Mouse (Mus musculus) thymus, adult 2 months (tissue): Measurements from ENCODE around the gene Cfap45. TPM values are rescaled to one million over a fixed set of nuclear protein-coding genes. Genes with fewer than 3 reads are reported as not detected.

Source experiments
- DNase-seq: peaks from one replicate; pipeline ENCODE4 v3.0.0; 2021
- H3K27ac ChIP-seq: fragments of 200-500 bp; 2 replicates; pipeline ENCODE4 v1.5.1; 2012; ENCODE audit warnings: low read length, control low read depth; ENCODE audit not compliant: control insufficient read depth, insufficient read depth
- H3K27me3 ChIP-seq: fragments of 200-500 bp; 2 replicates; pipeline ENCODE4 v1.6.1; 2012; ENCODE audit warnings: mild to moderate bottlenecking, low read length, moderate library complexity, mixed read lengths; ENCODE audit not compliant: control insufficient read depth, insufficient read depth
- H3K36me3 ChIP-seq: fragments of 200-500 bp; 2 replicates; pipeline ENCODE4 v1.6.1; 2012; ENCODE audit warnings: mild to moderate bottlenecking, low read length, moderate library complexity; ENCODE audit not compliant: control insufficient read depth, insufficient read depth
- H3K4me1 ChIP-seq: fragments of 200-500 bp; replicated peaks from 2 replicates; pipeline ENCODE4 v1.6.1; 2012; ENCODE audit warnings: low read length; ENCODE audit not compliant: control insufficient read depth, insufficient read depth
- H3K4me3 ChIP-seq: fragments of 200-500 bp; 2 replicates; pipeline ENCODE4 v1.5.1; 2012; ENCODE audit warnings: mild to moderate bottlenecking, low read length, control low read depth, moderate library complexity; ENCODE audit not compliant: control insufficient read depth, insufficient read depth
- CTCF ChIP-seq: fragments of 200-500 bp; IDR thresholded peaks from 2 replicates; pipeline ENCODE4 v1.5.1; 2012; ENCODE audit warnings: mild to moderate bottlenecking, control low read depth, low read length, moderate library complexity, borderline replicate concordance; ENCODE audit not compliant: control insufficient read depth, poor library complexity, insufficient read depth; ENCODE audit errors: extremely low read depth
- POLR2A ChIP-seq: fragments of 200-500 bp; IDR thresholded peaks from 2 replicates; pipeline ENCODE4 v1.6.1; 2012; ENCODE audit warnings: mild to moderate bottlenecking, low read length, control low read depth, moderate library complexity; ENCODE audit not compliant: control insufficient read depth, poor library complexity, insufficient read depth; ENCODE audit errors: extremely low read depth
- WGBS: fragments of 180-500 bp; shearing (Covaris S2); methylation state at CpG from one replicate; pipeline ENCODE4 v1.1.7; 2018; 5-methylcytosine and 5-hydroxymethylcytosine counted together
- polyA plus RNA-seq: library from polyadenylated mRNA; depleted of rRNA; stranded (reverse); fragments of >200 nt; gene quantifications from 2 replicates; pipeline ENCODE4 v1.2.3, GENCODE M21; 2012

Gene Cfap45
- polyA plus RNA-seq, 1 experiment: 0.15 TPM

DNA sequence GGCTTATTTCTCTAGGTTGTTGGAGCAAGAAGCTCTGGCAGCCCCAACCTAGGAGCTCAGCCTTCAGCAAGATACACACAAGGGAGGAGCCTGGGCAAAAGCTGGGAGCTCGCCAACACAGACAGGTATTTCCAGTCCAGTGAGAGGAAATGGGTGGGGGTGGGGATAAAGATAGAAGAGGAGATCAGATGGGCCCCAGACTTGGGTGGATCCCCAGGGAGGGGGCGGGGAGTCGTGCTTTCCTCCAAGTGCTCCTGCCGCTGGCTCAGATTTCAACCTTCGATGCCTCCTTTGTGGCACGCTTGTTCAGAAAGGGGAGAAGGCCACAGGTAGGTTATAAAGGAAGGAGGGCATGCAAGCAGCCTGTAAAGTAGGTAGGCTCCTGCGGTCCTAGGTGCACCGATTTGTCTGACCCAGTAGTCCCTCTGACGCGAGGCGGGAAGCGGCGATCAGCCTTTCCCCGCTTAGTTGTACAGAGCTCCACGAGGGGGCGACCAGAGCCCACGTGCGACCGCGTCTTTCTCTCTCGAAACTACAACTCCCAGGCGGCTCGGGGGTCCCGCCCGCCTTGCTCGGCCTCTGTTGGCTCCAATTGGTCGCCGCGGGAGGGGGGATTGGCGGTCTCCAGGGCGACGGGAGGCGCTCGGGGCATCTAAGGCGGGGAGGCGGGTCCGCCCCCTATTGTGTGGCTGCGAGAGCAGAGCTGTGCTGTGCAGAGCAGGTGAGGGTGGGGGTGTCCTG lies 38.9 kb upstream of the Cfap45 start, which contains the start of gene Igsf9:
TSS of gene Igsf9 (plus strand) at position 249 of the 741 bp plus-strand sequence.
- Histone ChIP-seq H3K27ac (no peak within 1 kb of the TSS), H3K36me3 (no peaks in the 10 kb centered on the region), H3K27me3 (no peaks in the 10 kb centered on the region), H3K4me3 (peak within 1 kb of the TSS; percentile 26), H3K4me1 (peaks cover 11% of the 10 kb centered on the region)
- under 1% methylated on average over 38 of the region's 38 CpGs for WGBS
- peak; percentile 96 for DNase-seq
- TF ChIP-seq POLR2A: 0 out of 2 replicates have a peak, but pooled peaks have one; percentile 30
- peak; percentile 79; the same call in 1 of the 2 replicates for TF ChIP-seq CTCF

DNA sequence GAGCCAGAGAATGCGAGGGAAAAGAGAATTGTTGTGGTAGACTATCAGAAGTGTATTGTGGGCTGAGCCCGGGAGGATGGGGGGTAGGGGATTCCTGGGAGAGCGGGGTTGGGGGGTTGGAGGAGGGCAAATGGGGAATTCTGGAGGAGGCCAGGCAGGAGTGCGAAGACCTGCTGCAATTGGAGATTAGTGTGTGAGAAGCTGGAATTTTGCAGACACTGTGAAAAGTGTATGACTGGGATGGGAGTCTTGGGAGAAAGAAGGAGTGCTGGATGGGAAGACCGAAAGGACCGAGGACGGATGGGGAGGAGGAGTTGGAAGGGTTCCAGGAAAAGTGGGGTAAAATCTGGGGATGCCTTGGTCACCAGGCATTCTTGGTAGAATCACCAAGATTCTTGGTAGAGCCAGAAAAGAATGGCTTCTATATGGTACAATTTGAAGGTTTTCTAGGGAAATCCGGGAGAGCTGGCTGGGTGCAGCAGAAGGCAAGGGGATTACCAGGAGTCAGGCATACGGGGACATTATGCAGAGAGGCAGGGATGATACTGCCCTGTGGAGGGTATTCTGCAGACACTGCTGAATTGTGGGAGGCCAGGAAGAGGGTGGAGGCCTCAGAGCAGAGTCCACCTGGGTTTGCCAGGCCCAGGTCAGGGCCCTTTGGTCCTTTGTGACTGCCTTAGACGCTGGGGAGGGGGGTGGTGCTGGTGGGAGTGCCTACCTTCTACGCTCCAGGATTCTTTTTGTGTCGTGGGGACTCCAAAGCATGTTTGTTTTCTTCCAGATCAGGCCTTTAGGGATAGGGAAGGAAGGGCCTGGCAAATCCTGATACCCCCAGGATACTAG lies 37.9 kb upstream of the Cfap45 start:
- Histone ChIP-seq H3K4me1 (peaks cover 11% of the 10 kb centered on the region), H3K4me3 (no peak overlapping the region), H3K27me3 (no peaks in the 10 kb centered on the region), H3K27ac (no peak overlapping the region), H3K36me3 (no peaks in the 10 kb centered on the region)
- no peak for DNase-seq
- 59% methylated on average over 12 of the region's 12 CpGs for WGBS
- TF ChIP-seq CTCF (no peak), POLR2A (no peak)

DNA sequence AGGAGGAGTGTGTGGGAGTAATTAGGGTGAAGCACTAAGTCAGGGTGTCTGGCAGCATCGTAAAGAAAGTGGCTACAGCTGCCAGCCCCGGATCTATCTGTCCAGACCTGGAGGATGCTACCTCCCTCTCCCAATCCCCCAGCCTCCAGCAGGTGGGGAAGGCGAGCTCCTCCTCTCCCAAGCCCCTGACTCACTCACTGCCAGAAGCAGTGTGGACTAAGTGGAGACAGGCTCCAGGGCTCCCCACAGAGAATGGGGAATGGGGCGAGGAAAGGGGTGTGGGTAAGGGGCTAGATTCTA lies 37.3 kb upstream of the Cfap45 start:
- Histone ChIP-seq H3K27me3 (no peaks in the 10 kb centered on the region), H3K36me3 (no peaks in the 10 kb centered on the region), H3K4me1 (peaks cover 11% of the 10 kb centered on the region), H3K4me3 (no peak overlapping the region), H3K27ac (no peak overlapping the region)
- 92% methylated on average over 4 of the region's 4 CpGs for WGBS
- DNase-seq: no peak
- no peak for TF ChIP-seq CTCF
- no peak for TF ChIP-seq POLR2A

DNA sequence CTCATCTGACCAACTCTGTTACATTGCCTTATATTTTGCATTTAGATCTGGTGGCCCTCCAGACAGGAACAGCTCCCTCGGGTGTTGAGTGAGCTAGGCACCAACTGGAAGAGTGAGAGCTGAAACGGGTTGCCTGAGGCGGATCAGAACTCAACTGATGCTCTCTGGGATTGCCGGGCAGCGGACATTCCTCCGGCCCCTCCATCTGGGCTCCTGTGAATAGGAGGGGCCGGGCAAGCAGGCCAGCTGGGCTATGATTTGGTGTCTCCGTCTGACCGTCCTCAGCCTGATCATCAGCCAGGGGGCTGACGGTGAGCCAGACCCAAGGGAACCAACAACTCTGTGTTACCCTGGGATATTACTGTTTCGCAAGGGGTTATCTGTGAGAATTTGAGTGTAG lies 36.4 kb upstream of the Cfap45 start:
- Histone ChIP-seq H3K27ac (no peak overlapping the region), H3K36me3 (no peaks in the 10 kb centered on the region), H3K4me1 (peaks cover 11% of the 10 kb centered on the region), H3K4me3 (no peak overlapping the region), H3K27me3 (no peaks in the 10 kb centered on the region)
- TF ChIP-seq CTCF (no peak), POLR2A (no peak)
- 91% methylated on average over 11 of the region's 11 CpGs for WGBS
- DNase-seq: no peak

- 97% methylated on average over 13 of the region's 13 CpGs for WGBS
- Histone ChIP-seq H3K27me3 (no peaks in the 10 kb centered on the region), H3K27ac (no peak overlapping the region), H3K36me3 (no peaks in the 10 kb centered on the region), H3K4me3 (no peak overlapping the region), H3K4me1 (peaks cover 11% of the 10 kb centered on the region)
- no peak for DNase-seq
- TF ChIP-seq POLR2A (no peak), CTCF (no peak)
Measured at GRCm38 (mm10) chr1:172484671-172485070, 35.9 kb upstream of the Cfap45 start.

DNA sequence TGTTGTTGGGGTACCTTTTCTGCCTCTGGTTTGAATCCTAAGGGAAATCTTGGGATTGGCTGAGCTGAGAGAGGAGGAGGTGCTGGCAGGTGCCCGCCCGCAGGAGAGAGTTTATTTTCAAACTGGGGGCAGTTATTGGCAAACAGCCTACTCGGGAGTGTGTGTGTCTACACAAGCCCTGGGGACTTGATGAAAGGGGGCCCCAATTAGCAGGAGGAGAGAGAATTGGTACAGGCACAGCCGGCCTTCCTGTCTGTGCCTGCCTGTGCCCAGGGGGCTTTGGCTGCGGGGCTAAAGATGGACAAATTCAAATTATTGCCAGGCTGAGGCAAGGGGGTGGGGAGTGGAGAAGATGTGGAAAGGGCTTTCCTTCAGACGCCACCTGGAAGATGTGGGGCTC lies 34.8 kb upstream of the Cfap45 start:
- H3K36me3 ChIP-seq: no peaks in the 10 kb centered on the region
- peaks cover 15% of the 10 kb centered on the region for H3K4me1 ChIP-seq
- TF ChIP-seq POLR2A: no peak
- TF ChIP-seq CTCF: no peak
- WGBS: 96% methylated on average over 6 of the region's 6 CpGs
- H3K4me3 ChIP-seq: no peak overlapping the region
- no peak overlapping the region for H3K27ac ChIP-seq
- no peaks in the 10 kb centered on the region for H3K27me3 ChIP-seq
- no peak for DNase-seq

DNA sequence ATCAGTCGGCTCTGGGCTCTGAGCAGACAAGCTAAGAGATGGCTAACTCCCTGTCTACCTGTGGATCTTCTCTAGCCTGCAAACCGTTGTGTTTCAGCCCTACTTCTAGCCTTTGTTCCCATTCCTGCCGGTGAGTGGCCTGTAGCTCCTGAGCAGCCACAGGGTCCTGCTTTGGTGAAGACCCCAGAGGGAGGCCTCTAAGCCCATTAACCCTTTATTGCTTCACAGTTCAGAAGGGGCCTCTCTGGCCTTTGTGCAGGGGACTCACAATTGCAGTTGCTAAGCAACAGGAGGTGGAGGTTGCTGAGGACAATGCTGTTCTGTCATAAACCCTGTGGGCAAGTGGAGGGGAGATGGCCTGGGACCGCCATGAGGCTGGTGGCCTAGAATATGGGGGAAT lies 34.4 kb upstream of the Cfap45 start:
- Histone ChIP-seq H3K4me3 (no peak overlapping the region), H3K27me3 (no peaks in the 10 kb centered on the region), H3K36me3 (no peaks in the 10 kb centered on the region), H3K4me1 (peaks cover 11% of the 10 kb centered on the region), H3K27ac (no peak overlapping the region)
- TF ChIP-seq CTCF (no peak), POLR2A (no peak)
- WGBS: 92% methylated on average over 4 of the region's 4 CpGs
- no peak for DNase-seq
